Mouse (Mus musculus) olfactory bulb, adult 2 months (tissue): ENCODE data around the gene Papss1.

ENCODE experiments used
- CTCF ChIP-seq: fragments of 200-500 bp; IDR thresholded peaks from 2 replicates; pipeline ENCODE4 v1.5.1; 2012; ENCODE audit warnings: low read depth, mild to moderate bottlenecking, low read length, moderate library complexity; ENCODE audit not compliant: insufficient read depth
- POLR2A ChIP-seq: fragments of 200-500 bp; IDR thresholded peaks from 2 replicates; pipeline ENCODE4 v1.6.1; 2012; ENCODE audit warnings: mild to moderate bottlenecking, low read depth, low read length, moderate library complexity; ENCODE audit not compliant: insufficient read depth

DNA sequence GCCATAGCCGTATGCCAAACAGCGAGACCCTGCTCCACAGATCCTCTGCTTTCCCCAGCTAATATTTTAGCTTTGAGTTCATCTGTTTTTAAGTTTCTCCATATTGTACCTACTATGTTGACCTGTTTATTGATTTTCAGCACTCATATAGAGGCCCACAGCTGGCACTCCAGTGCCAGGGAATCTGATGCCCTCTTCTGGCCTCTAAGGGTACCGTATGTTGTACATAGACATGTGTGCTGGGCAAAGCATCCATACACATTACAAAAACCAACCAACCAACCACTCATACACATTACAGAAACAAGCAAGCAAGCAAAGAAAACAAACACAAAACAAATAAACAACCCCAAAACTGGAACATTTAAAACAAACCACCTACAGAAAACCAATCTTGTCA is 22.2 kb downstream of the Papss1 start:
- TF ChIP-seq CTCF (no peak), POLR2A (no peak)
